Mouse (Mus musculus) gastrocnemius, postnatal 10 days (tissue): Measurements from ENCODE around the gene Mcm3ap. TPM values are rescaled to one million over a fixed set of nuclear protein-coding genes. Genes with fewer than 3 reads are reported as not detected.
A peak's percentile ranks its signal among the peaks of the same experiment; 100 is the strongest.

ENCODE experiments used
- DNase-seq: peaks from one replicate; pipeline ENCODE4 v3.0.0; 2021; ENCODE audit warnings: mixed read lengths
- total RNA-seq, 2 experiments: library from RNA; stranded (reverse); gene quantifications; 2 replicates each; pipeline ENCODE4 v1.2.3; 2021

Gene Mcm3ap
- total RNA-seq, 2 experiments from 2014 or later = 25.5 to 27.9 TPM

- no peak for DNase-seq
Measured at GRCm38 (mm10) chr10:76495501-76495900, 26.8 kb downstream of the Mcm3ap start.

- DNase-seq = no peak
Measured at GRCm38 (mm10) chr10:76496366-76496765, 27.6 kb downstream of the Mcm3ap start.

- no peak for DNase-seq
Measured at GRCm38 (mm10) chr10:76497522-76497921, 28.8 kb downstream of the Mcm3ap start.

GRCm38 (mm10) chr10:76504271-76504943 is 35.7 kb downstream of the Mcm3ap start:
- no peak for DNase-seq

- DNase-seq = no peak
Measured at GRCm38 (mm10) chr10:76505865-76506264, 37.1 kb downstream of the Mcm3ap start.

GRCm38 (mm10) chr10:76512965-76513583 is 44.3 kb downstream of the Mcm3ap start:
- DNase-seq = peak; percentile 91

GRCm38 (mm10) chr10:76530922-76531321 is 62.2 kb downstream of the Mcm3ap start:
- peak; percentile 14 for DNase-seq

GRCm38 (mm10) chr10:76531375-76531774 is 62.6 kb downstream of the Mcm3ap start, which contains the start of gene Lss:
Lss (plus strand) TSS chr10:76531588.
- peak; percentile 94 for DNase-seq

- no peak for DNase-seq
Measured at GRCm38 (mm10) chr10:76531828-76532227, 63.1 kb downstream of the Mcm3ap start.

- no peak for DNase-seq
Measured at GRCm38 (mm10) chr10:76535526-76535925, 66.8 kb downstream of the Mcm3ap start.

- DNase-seq = no peak
Measured at GRCm38 (mm10) chr10:76537619-76538018, 68.9 kb downstream of the Mcm3ap start.

- DNase-seq = no peak
Measured at GRCm38 (mm10) chr10:76541336-76542085, 72.8 kb downstream of the Mcm3ap start.

- DNase-seq = no peak
Measured at GRCm38 (mm10) chr10:76542636-76543375, 74.1 kb downstream of the Mcm3ap start.

GRCm38 (mm10) chr10:76546566-76546965 is 77.8 kb downstream of the Mcm3ap start:
- DNase-seq = no peak

GRCm38 (mm10) chr10:76548218-76548617 is 79.5 kb downstream of the Mcm3ap start:
- DNase-seq = no peak

GRCm38 (mm10) chr10:76550458-76550857 is 81.7 kb downstream of the Mcm3ap start:
- no peak for DNase-seq

GRCm38 (mm10) chr10:76551556-76551955 is 82.8 kb downstream of the Mcm3ap start:
- DNase-seq = no peak

GRCm38 (mm10) chr10:76554061-76554460 is 85.3 kb downstream of the Mcm3ap start:
- DNase-seq = no peak

GRCm38 (mm10) chr10:76561972-76562371 is 93.2 kb downstream of the Mcm3ap start, which contains the start of gene Spatc1l:
Spatc1l (plus strand) TSS chr10:76562272.
- no peak for DNase-seq
